In the genomic region with DNA sequence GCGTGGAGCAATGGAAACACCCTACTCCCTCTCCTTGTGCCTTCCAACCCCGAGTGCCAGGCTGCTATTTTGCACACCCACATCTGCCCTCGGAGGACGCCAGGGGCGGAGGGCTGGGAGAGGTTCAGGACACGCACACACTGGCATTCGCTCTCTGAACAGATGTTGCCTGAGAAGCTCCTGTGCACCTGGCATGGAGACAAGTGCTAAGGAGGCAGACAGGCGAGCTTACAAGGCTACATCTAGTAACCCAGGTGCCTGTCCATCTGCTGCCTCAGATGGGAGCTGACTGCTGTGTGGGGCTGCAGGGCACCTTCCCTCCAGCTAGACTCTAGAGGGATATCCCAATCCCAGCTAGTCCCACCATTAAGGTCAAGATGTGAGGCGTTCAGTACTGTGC, we compare ENCODE assay signal across 29 mouse cellular contexts. TPM values are rescaled to one million over a fixed set of nuclear protein-coding genes. Genes with fewer than 3 reads are reported as not detected.
DNase-seq lines count a peak whose midpoint lies in the region; ATAC-seq and TF ChIP-seq lines count a peak whose summit lies in the region.
"Had no signal": no experiment of that assay in that cellular context is flagged by ENCODE, and none has a peak within 500 bp of the region (broad histone marks: within the 10 kb centered on the region; RNA-seq: fewer than 3 reads in every experiment).

No protein-coding gene starts in this region.

- no peak for TF ChIP-seq CTCF in hindbrain, postnatal 0 days (IDR thresholded peaks at IDR 0.05; ENCODE audit: low read depth)
- no peak for TF ChIP-seq CTCF in midbrain, postnatal 0 days (IDR thresholded peaks at IDR 0.05)

- H3K4me1 ChIP-seq in hindbrain, postnatal 0 days (ENCODE audit: insufficient read depth, low read length): peaks cover 13% of the 10 kb centered on the region
- peaks cover 31% of the 10 kb centered on the region for H3K4me1 ChIP-seq in hindbrain, embryonic 13.5 days (replicated peaks)
- H3K4me1 ChIP-seq in midbrain, postnatal 0 days (ENCODE audit: insufficient read depth, low read length): no peaks in the 10 kb centered on the region
- 0 out of 2 replicates have a peak, but pooled peaks cover 4% of the 10 kb centered on the region for H3K4me1 ChIP-seq in midbrain, embryonic 15.5 days
- peaks cover 49% of the 10 kb centered on the region for H3K4me1 ChIP-seq in limb, embryonic 10.5 days

- 69% methylated on average over 9 of the region's 9 CpGs for WGBS in hindbrain, postnatal 0 days
- 77% methylated on average over 9 of the region's 9 CpGs for WGBS in hindbrain, embryonic 13.5 days
- 86% methylated on average over 9 of the region's 9 CpGs for WGBS in midbrain, postnatal 0 days
- 82% methylated on average over 9 of the region's 9 CpGs for whole genome bisulfite sequencing in midbrain, embryonic 15.5 days
- WGBS in limb, embryonic 10.5 days: 81% methylated on average over 9 of the region's 9 CpGs

- DNase-seq in hindbrain, postnatal 0 days (ENCODE audit: low spot score): peak; percentile 38
- DNase-seq in midbrain, postnatal 0 days (ENCODE audit: low spot score): peak; percentile 46
- peak; percentile 74 to 75 for DNase-seq in cerebellum, postnatal 10 days
- DNase-seq in limb, embryonic 10.5 days (ENCODE audit: low spot score): no peak
- DNase-seq in adrenal gland, postnatal 25 days: no peak
- no peak for DNase-seq in testis, postnatal 14 days (ENCODE audit: low spot score)
- DNase-seq: adrenal gland, postnatal 10 days; heart, postnatal 10 days; lung, postnatal 4 days; retina, postnatal 1 day; thymus, adult 2 months had no signal

- no peak overlapping the region for H3K4me2 ChIP-seq in hindbrain, postnatal 0 days (ENCODE audit: low read depth, low read length)
- H3K4me2 ChIP-seq in hindbrain, embryonic 13.5 days: no peak overlapping the region
- H3K4me2 ChIP-seq in midbrain, postnatal 0 days (ENCODE audit: low read depth, low read length, poor library complexity, severe bottlenecking): no peak overlapping the region
- no peak overlapping the region for H3K4me2 ChIP-seq in midbrain, embryonic 15.5 days
- H3K4me2 ChIP-seq: embryonic facial prominence, embryonic 13.5 days; heart, embryonic 11.5 days; hindbrain, embryonic 14.5 days; kidney, embryonic 15.5 days; limb, embryonic 13.5 days; lung, embryonic 15.5 days; midbrain, embryonic 12.5 days; stomach, embryonic 15.5 days had no signal

- H3K27ac ChIP-seq in hindbrain, postnatal 0 days: no peak overlapping the region
- H3K27ac ChIP-seq in hindbrain, embryonic 13.5 days: no peak overlapping the region
- H3K27ac ChIP-seq in midbrain, postnatal 0 days (ENCODE audit: low read depth, low read length): no peak overlapping the region
- no peak overlapping the region for H3K27ac ChIP-seq in midbrain, embryonic 15.5 days
- H3K27ac ChIP-seq in limb, embryonic 10.5 days: peak overlapping the region; percentile 54; the same call in 1 of the 2 replicates
- H3K27ac ChIP-seq: embryonic facial prominence, embryonic 13.5 days; hindbrain, embryonic 14.5 days; kidney, embryonic 15.5 days; limb, embryonic 13.5 days; liver, embryonic 14.5 days; lung, embryonic 15.5 days; midbrain, embryonic 12.5 days; stomach, embryonic 15.5 days had no signal

- H3K4me3 ChIP-seq in hindbrain, postnatal 0 days (ENCODE audit: low read length): no peak overlapping the region
- no peak overlapping the region for H3K4me3 ChIP-seq in hindbrain, embryonic 13.5 days
- no peak overlapping the region for H3K4me3 ChIP-seq in midbrain, postnatal 0 days (ENCODE audit: low read depth, low read length)
- no peak overlapping the region for H3K4me3 ChIP-seq in midbrain, embryonic 15.5 days
- H3K4me3 ChIP-seq in limb, embryonic 10.5 days: no peak overlapping the region
- H3K4me3 ChIP-seq: embryonic facial prominence, embryonic 13.5 days; kidney, embryonic 15.5 days; limb, embryonic 13.5 days; lung, embryonic 15.5 days; midbrain, embryonic 12.5 days; stomach, embryonic 15.5 days had no signal

- H3K36me3 ChIP-seq in hindbrain, postnatal 0 days (ENCODE audit: insufficient read depth, low read length): no peaks in the 10 kb centered on the region
- no peaks in the 10 kb centered on the region for H3K36me3 ChIP-seq in hindbrain, embryonic 13.5 days
- H3K36me3 ChIP-seq in midbrain, postnatal 0 days (ENCODE audit: insufficient read depth, low read length): no peaks in the 10 kb centered on the region
- no peaks in the 10 kb centered on the region for H3K36me3 ChIP-seq in midbrain, embryonic 15.5 days (replicated peaks)
- H3K36me3 ChIP-seq in limb, embryonic 10.5 days: no peaks in the 10 kb centered on the region
- H3K36me3 ChIP-seq: embryonic facial prominence, embryonic 13.5 days; kidney, embryonic 15.5 days; limb, embryonic 13.5 days; lung, embryonic 15.5 days; midbrain, embryonic 12.5 days; stomach, embryonic 15.5 days had no signal

- H3K9ac ChIP-seq in hindbrain, postnatal 0 days (replicated peaks; ENCODE audit: low read length): no peak overlapping the region
- H3K9ac ChIP-seq in hindbrain, embryonic 13.5 days: no peak overlapping the region
- H3K9ac ChIP-seq in midbrain, postnatal 0 days (replicated peaks; ENCODE audit: low read length, poor library complexity, severe bottlenecking): no peak overlapping the region
- H3K9ac ChIP-seq in midbrain, embryonic 15.5 days: no peak overlapping the region
- H3K9ac ChIP-seq: embryonic facial prominence, embryonic 13.5 days; hindbrain, embryonic 14.5 days; kidney, embryonic 15.5 days; limb, embryonic 13.5 days; liver, embryonic 14.5 days; lung, embryonic 15.5 days; midbrain, embryonic 12.5 days; stomach, embryonic 15.5 days had no signal

- H3K9me3 ChIP-seq in hindbrain, postnatal 0 days (ENCODE audit: low read length): no peaks in the 10 kb centered on the region
- H3K9me3 ChIP-seq in hindbrain, embryonic 13.5 days: no peaks in the 10 kb centered on the region
- no peaks in the 10 kb centered on the region for H3K9me3 ChIP-seq in midbrain, postnatal 0 days (ENCODE audit: low read length)
- no peaks in the 10 kb centered on the region for H3K9me3 ChIP-seq in midbrain, embryonic 15.5 days
- H3K9me3 ChIP-seq in limb, embryonic 10.5 days (replicated peaks): no peaks in the 10 kb centered on the region
- H3K9me3 ChIP-seq: embryonic facial prominence, embryonic 13.5 days; kidney, embryonic 15.5 days; limb, embryonic 13.5 days; lung, embryonic 15.5 days; midbrain, embryonic 12.5 days; stomach, embryonic 15.5 days had no signal

- H3K27me3 ChIP-seq in hindbrain, postnatal 0 days (ENCODE audit: insufficient read depth, low read length): no peaks in the 10 kb centered on the region
- H3K27me3 ChIP-seq in hindbrain, embryonic 13.5 days: peaks cover 7% of the 10 kb centered on the region; the same call in 1 of the 2 replicates
- H3K27me3 ChIP-seq in midbrain, postnatal 0 days (ENCODE audit: insufficient read depth, low read length): no peaks in the 10 kb centered on the region
- H3K27me3 ChIP-seq in midbrain, embryonic 15.5 days (replicated peaks): no peaks in the 10 kb centered on the region
- peaks cover 31% of the 10 kb centered on the region; the same call in 1 of the 2 replicates for H3K27me3 ChIP-seq in limb, embryonic 10.5 days (ENCODE audit: low read depth, poor library complexity, severe bottlenecking)
- H3K27me3 ChIP-seq: kidney, embryonic 15.5 days; stomach, embryonic 15.5 days had no signal

- no peak for ATAC-seq in hindbrain, postnatal 0 days
- ATAC-seq in hindbrain, embryonic 13.5 days (ENCODE audit: low FRiP score): no peak
- ATAC-seq in midbrain, postnatal 0 days (ENCODE audit: low FRiP score): no peak
- no peak for ATAC-seq in midbrain, embryonic 15.5 days (replicated peaks)
- ATAC-seq: CD4-positive, CD25-positive, alpha-beta regulatory T cell, adult 4 months; forebrain, embryonic 16.5 days; intestine, embryonic 16.5 days; Patski had no signal

RNA-seq across cellular contexts. Expression of a gene that starts 0.8 kb away (rescaled TPM):
- 8.0 and 11.7 TPM in 2 replicates for total RNA-seq in hindbrain, postnatal 0 days (2014; rRNA removed)
- 14.2 and 14.6 TPM in 2 replicates for polyA plus RNA-seq in hindbrain, postnatal 0 days (2015; fragmentation: Nextera tagmentation; extraction: Ambion mirVana)
- 5.2 and 5.5 TPM in 2 replicates for polyA plus RNA-seq in hindbrain, embryonic 13.5 days (2015; fragmentation: Nextera tagmentation; extraction: Ambion mirVana)
- 7.2 and 11.5 TPM in 2 replicates for total RNA-seq in midbrain, postnatal 0 days (2014; rRNA removed)
- polyA plus RNA-seq in midbrain, postnatal 0 days (2015; fragmentation: Nextera tagmentation; extraction: Ambion mirVana): 13.1 and 13.2 TPM in 2 replicates
- polyA plus RNA-seq in midbrain, embryonic 15.5 days (2015; fragmentation: Nextera tagmentation; extraction: Ambion mirVana): 4.3 and 4.8 TPM in 2 replicates
- polyA plus RNA-seq in limb, embryonic 10.5 days (2016; fragmentation: Nextera tagmentation; extraction: Ambion mirVana): not detected in 2 replicates
- 1.1 and 2.7 TPM in 2 replicates for total RNA-seq in adrenal gland, postnatal 25 days (2021)
- total RNA-seq: ES-E14; granulocyte monocyte progenitor cell, adult 5-6 weeks had no signal
- polyA plus RNA-seq: CD4-positive, CD25-positive, alpha-beta regulatory T cell, adult 4 months; heart, embryonic 11.5 days; Patski; urinary bladder, adult 2 months had no signal

RNA-seq across cellular contexts. Expression of a gene that starts 4.1 kb away (rescaled TPM):
- 0.26 and 1.8 TPM in 2 replicates for total RNA-seq in hindbrain, postnatal 0 days (2014; rRNA removed)
- polyA plus RNA-seq in hindbrain, postnatal 0 days (2015; fragmentation: Nextera tagmentation; extraction: Ambion mirVana): 1.6 and 2.4 TPM in 2 replicates
- polyA plus RNA-seq in hindbrain, embryonic 13.5 days (2015; fragmentation: Nextera tagmentation; extraction: Ambion mirVana): 1.9 and 3.3 TPM in 2 replicates
- total RNA-seq in midbrain, postnatal 0 days (2014; rRNA removed): 1.6 and 2.4 TPM in 2 replicates
- 2.5 and 2.9 TPM in 2 replicates for polyA plus RNA-seq in midbrain, postnatal 0 days (2015; fragmentation: Nextera tagmentation; extraction: Ambion mirVana)
- polyA plus RNA-seq in midbrain, embryonic 15.5 days (2015; fragmentation: Nextera tagmentation; extraction: Ambion mirVana): 0.93 and 1.4 TPM in 2 replicates
- polyA plus RNA-seq in limb, embryonic 10.5 days (2016; fragmentation: Nextera tagmentation; extraction: Ambion mirVana): 0.34 and 0.46 TPM in 2 replicates
- total RNA-seq in adrenal gland, postnatal 25 days (2021): 14.8 and 16.5 TPM in 2 replicates
- total RNA-seq: granulocyte monocyte progenitor cell, adult 5-6 weeks had no signal
- polyA plus RNA-seq: Patski had no signal

RNA-seq across cellular contexts. Expression of a gene that starts 20.0 kb away (rescaled TPM):
- 46.9 and 57.0 TPM in 2 replicates for total RNA-seq in hindbrain, postnatal 0 days (2014; rRNA removed)
- 34.4 and 37.0 TPM in 2 replicates for polyA plus RNA-seq in hindbrain, postnatal 0 days (2015; fragmentation: Nextera tagmentation; extraction: Ambion mirVana)
- 26.9 and 30.0 TPM in 2 replicates for polyA plus RNA-seq in hindbrain, embryonic 13.5 days (2015; fragmentation: Nextera tagmentation; extraction: Ambion mirVana)
- total RNA-seq in midbrain, postnatal 0 days (2014; rRNA removed): 37.3 and 41.1 TPM in 2 replicates
- polyA plus RNA-seq in midbrain, postnatal 0 days (2015; fragmentation: Nextera tagmentation; extraction: Ambion mirVana): 37.1 and 37.8 TPM in 2 replicates
- polyA plus RNA-seq in midbrain, embryonic 15.5 days (2015; fragmentation: Nextera tagmentation; extraction: Ambion mirVana): 29.4 and 33.7 TPM in 2 replicates
- 37.5 and 38.0 TPM in 2 replicates for polyA plus RNA-seq in limb, embryonic 10.5 days (2016; fragmentation: Nextera tagmentation; extraction: Ambion mirVana)
- total RNA-seq in adrenal gland, postnatal 25 days (2021): 144 and 210 TPM in 2 replicates

Comparison
In these comparisons a context has a peak if more than half of its experiments do, and no peak if none do; other contexts are left out.
1. DNase-seq: peak in hindbrain, postnatal 0 days (single experiment), midbrain, postnatal 0 days (single experiment) and cerebellum, postnatal 10 days (2 of 2); none in limb, embryonic 10.5 days (single experiment), adrenal gland, postnatal 25 days (single experiment) and testis, postnatal 14 days (single experiment).